Mouse (Mus musculus): ENCODE measurements around the gene Krtap6-1. TPM values are rescaled to one million over a fixed set of nuclear protein-coding genes. Genes with fewer than 3 reads are reported as not detected.
"Not testable (repeated sequence)": the region's sequence is repeated elsewhere in the genome, so short reads cannot be mapped to it uniquely, and the experiment has no call there.

The Krtap6-1 gene
- polyA plus RNA-seq (2015; fragmentation: Nextera tagmentation; extraction: Ambion mirVana) = not detected in 2 replicates

DNA sequence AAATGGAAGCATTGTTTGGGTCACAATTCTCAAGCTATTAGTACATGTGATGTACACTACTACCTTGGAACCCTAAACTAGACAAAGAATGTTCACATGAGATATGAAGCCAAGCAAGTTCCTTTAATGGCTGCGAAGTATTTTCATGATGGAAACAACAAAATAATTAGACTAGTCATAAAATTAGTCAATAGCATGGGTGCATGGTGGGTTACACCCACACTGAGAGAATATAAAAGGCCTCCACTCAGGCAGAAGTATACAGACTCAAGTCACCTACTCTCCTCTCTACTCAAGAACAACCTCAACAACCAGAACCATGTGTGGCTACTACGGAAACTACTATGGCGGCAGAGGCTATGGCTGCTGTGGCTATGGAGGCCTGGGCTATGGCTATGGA, at the start of gene Krtap6-1:
Gene Krtap6-1, plus strand, starts transcription at position 301 of the 400 bp plus-strand sequence.
- H3K27ac ChIP-seq; H3K9ac ChIP-seq; H3K27me3 ChIP-seq; H3K9me3 ChIP-seq (replicated peaks); H3K4me1 ChIP-seq; H3K36me3 ChIP-seq (ENCODE audit: poor library complexity, severe bottlenecking); ATAC-seq; H3K4me2 ChIP-seq; H3K4me3 ChIP-seq: not testable (repeated sequence)
- 90% methylated on average over 3 of the region's 3 CpGs for WGBS

DNA sequence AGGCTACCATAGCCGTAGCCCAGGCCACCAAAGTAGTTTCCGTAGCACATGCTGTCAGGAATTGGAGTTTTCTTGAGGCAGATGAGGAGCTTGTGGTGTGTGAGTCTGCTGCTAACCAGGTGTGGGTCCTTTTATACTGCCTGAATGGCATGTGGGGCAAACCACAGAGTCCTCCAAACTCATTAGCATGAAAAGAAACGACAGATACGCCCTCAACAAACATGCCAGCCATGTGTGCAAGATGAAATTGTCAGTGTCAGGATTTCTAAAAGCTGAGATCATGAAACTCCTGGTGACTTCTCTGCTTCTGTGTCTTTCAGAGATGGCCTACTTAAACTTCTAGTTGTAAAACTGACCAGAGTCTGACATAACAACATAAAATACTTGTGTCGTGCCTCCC, 20.8 kb upstream of the Krtap6-1 start, which contains the start of gene Krtap22-2:
Gene Krtap22-2, minus strand, starts transcription at position 101 of the 400 bp plus-strand sequence.
- WGBS = 86% methylated on average over 5 of the region's 5 CpGs
- Histone ChIP-seq H3K27me3 (no peaks in the 10 kb centered on the region), H3K4me3 (no peak within 1 kb of the TSS), H3K27ac (no peak within 1 kb of the TSS), H3K4me2 (no peak within 1 kb of the TSS), H3K4me1 (no peaks in the 10 kb centered on the region), H3K36me3 (ENCODE audit: poor library complexity, severe bottlenecking) (no peaks in the 10 kb centered on the region), H3K9me3 (replicated peaks) (no peaks in the 10 kb centered on the region), H3K9ac (no peak within 1 kb of the TSS)
- no peak for ATAC-seq

DNA sequence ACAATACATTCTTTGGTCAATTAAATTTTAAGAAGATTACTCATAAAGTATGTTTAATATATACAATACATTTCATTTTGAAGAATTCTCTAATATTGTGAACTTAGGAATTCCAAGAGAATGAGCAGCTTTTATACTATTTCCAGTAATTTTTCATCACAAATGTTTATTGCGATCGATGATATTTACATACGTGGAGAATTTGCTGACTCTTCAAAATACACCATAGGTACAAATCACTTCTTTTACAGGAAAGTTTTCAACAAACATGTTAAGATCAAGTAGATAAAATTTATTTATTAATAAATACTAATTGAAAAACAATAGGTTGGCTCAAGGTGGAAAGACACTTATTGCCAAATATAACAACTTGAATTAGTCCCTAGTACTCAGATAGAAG, 17.5 kb upstream of the Krtap6-1 start:
- no peak overlapping the region for H3K4me2 ChIP-seq
- H3K36me3 ChIP-seq (ENCODE audit: poor library complexity, severe bottlenecking) = no peaks in the 10 kb centered on the region
- H3K9me3 ChIP-seq (replicated peaks) = no peaks in the 10 kb centered on the region
- 98% methylated on average over 3 of the region's 3 CpGs for WGBS
- no peak overlapping the region for H3K9ac ChIP-seq
- no peaks in the 10 kb centered on the region for H3K4me1 ChIP-seq
- no peak for ATAC-seq
- H3K4me3 ChIP-seq = no peak overlapping the region
- no peak overlapping the region for H3K27ac ChIP-seq
- no peaks in the 10 kb centered on the region for H3K27me3 ChIP-seq

DNA sequence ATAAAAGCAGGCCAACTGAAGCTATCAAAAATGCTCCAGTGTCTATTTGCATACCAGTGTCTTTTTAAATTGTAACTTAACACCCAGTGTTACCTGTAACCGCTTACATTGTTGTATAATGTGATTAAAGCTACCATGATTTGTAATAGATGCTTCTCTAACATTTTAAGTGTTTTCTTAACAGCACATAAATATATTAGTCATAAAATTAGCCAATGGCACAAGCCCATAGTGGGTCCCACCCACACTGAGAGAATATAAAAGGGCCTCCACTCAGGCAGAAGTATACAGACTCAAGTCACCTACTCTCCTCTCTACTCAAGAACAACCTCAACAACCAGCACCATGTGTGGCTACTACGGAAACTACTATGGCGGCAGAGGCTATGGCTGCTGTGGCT, 16.5 kb upstream of the Krtap6-1 start, which contains the start of gene Gm10229:
Gene Gm10229, plus strand, starts transcription at position 301 of the 400 bp plus-strand sequence.
- H3K27ac ChIP-seq; H3K4me2 ChIP-seq; H3K9me3 ChIP-seq (replicated peaks); ATAC-seq; H3K4me1 ChIP-seq; H3K27me3 ChIP-seq; H3K9ac ChIP-seq; H3K4me3 ChIP-seq; H3K36me3 ChIP-seq (ENCODE audit: poor library complexity, severe bottlenecking): not testable (repeated sequence)
- 95% methylated on average over 3 of the region's 3 CpGs for WGBS

DNA sequence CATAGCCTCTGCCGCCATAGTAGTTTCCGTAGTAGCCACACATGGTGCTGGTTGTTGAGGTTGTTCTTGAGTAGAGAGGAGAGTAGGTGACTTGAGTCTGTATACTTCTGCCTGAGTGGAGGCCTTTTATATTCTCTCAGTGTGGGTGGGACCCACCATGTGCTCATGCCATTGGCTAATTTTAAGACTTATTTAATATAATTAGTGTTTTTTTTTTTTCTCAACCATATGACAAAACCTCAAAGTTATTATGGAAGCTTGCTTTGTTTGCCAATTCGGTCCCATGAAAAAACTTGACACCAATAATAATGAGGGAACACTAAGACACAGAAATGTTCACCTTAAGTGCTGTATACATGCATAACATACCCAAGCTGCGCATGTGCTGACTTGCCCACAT, 9.9 kb downstream of the Krtap6-1 start, which contains the start of gene Gm10228:
Gene Gm10228, minus strand, starts transcription at position 101 of the 400 bp plus-strand sequence.
- not testable (repeated sequence) for H3K36me3 ChIP-seq (ENCODE audit: poor library complexity, severe bottlenecking); ATAC-seq; H3K9me3 ChIP-seq (replicated peaks); H3K4me3 ChIP-seq; H3K4me1 ChIP-seq; H3K4me2 ChIP-seq; H3K9ac ChIP-seq; H3K27ac ChIP-seq; H3K27me3 ChIP-seq
- WGBS = 93% methylated on average over 2 of the region's 4 CpGs

DNA sequence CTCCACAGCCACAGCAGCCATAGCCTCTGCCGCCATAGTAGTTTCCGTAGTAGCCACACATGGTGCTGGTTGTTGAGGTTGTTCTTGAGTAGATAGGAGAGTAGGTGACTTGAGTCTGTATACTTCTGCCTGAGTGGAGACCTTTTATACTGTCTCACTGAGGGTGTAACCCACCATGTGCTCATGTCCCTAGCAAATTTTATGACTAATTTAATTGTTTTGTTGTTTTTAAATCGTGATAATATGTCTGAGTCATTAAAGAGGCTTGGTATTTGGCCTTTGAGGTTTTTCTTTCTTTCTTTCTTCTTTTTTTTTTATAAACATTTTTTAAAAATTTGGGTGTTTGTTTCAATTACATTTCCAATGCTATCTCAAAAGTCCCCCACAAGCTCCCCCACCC, 16.3 kb downstream of the Krtap6-1 start, which contains the start of gene Krtap6-5:
Gene Krtap6-5, minus strand, starts transcription at position 101 of the 400 bp plus-strand sequence.
- Histone ChIP-seq H3K36me3 (ENCODE audit: poor library complexity, severe bottlenecking) (no peaks in the 10 kb centered on the region), H3K4me2 (no peak within 1 kb of the TSS), H3K9me3 (replicated peaks) (no peaks in the 10 kb centered on the region), H3K9ac (no peak within 1 kb of the TSS), H3K4me1 (no peaks in the 10 kb centered on the region), H3K27me3 (no peaks in the 10 kb centered on the region), H3K27ac (no peak within 1 kb of the TSS), H3K4me3 (no peak within 1 kb of the TSS)
- ATAC-seq = no peak
- WGBS = 89% methylated on average over 3 of the region's 3 CpGs

DNA sequence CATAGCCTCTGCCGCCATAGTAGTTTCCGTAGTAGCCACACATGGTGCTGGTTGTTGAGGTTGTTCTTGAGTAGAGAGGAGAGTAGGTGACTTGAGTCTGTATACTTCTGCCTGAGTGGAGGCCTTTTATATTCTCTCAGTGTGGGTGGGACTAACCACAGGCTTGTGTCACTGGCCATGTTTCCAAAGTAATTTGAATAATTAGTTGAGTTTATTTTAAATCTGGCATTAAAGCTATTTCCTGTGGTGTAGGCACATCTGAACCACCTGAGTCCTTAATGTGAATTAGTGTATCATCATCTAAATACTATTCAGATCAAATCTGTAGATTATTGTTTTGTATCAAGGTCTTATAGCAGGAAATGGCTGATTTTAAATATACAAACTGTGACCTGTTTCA, 32.4 kb downstream of the Krtap6-1 start, which contains the start of gene 1110025L11Rik:
Gene 1110025L11Rik, minus strand, starts transcription at position 101 of the 400 bp plus-strand sequence.
- not testable (repeated sequence) for H3K4me3 ChIP-seq; H3K4me2 ChIP-seq; H3K27ac ChIP-seq; H3K27me3 ChIP-seq; H3K9me3 ChIP-seq (replicated peaks); H3K4me1 ChIP-seq; H3K9ac ChIP-seq; H3K36me3 ChIP-seq (ENCODE audit: poor library complexity, severe bottlenecking); ATAC-seq
- no CpG with 5 or more reads among the region's 2 CpGs for WGBS

DNA sequence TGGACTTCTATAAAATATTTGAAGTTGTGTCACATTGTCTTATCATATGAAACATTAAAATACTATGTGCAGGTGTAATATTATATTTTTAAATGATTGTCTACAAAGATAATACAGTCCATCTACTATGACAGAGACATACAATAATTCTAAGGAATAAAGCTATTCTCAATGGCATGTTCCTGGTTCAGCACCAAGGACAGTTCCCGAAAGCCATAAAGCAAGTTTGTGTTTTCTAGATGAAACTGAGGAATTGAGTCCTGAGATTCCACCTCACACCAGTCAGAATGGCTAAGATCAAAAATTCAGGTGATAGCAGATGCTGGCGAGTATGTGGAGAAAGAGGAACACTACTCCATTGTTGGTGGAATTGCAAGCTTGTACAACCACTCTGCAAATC, 39.5 kb downstream of the Krtap6-1 start:
- not testable (repeated sequence) for H3K36me3 ChIP-seq (ENCODE audit: poor library complexity, severe bottlenecking); ATAC-seq; H3K9ac ChIP-seq; H3K27me3 ChIP-seq; H3K4me1 ChIP-seq; H3K4me2 ChIP-seq; H3K4me3 ChIP-seq; H3K9me3 ChIP-seq (replicated peaks); H3K27ac ChIP-seq
- 77% methylated on average over 2 of the region's 2 CpGs for WGBS

Other genes starting within 250 kb of the Krtap6-1 start
- not detected in 2 replicates for gene Gm20741, start 219.5 kb upstream of the Krtap6-1 start, polyA plus RNA-seq (2015; fragmentation: Nextera tagmentation; extraction: Ambion mirVana)
- gene Krtap15, start 211.5 kb upstream of the Krtap6-1 start, polyA plus RNA-seq (2015; fragmentation: Nextera tagmentation; extraction: Ambion mirVana) = not detected in 2 replicates
- gene Krtap14, start 205.6 kb upstream of the Krtap6-1 start, polyA plus RNA-seq (2015; fragmentation: Nextera tagmentation; extraction: Ambion mirVana) = not detected in 2 replicates
- gene Krtap19-1, start 162.3 kb upstream of the Krtap6-1 start, polyA plus RNA-seq (2015; fragmentation: Nextera tagmentation; extraction: Ambion mirVana) = not detected in 2 replicates
- gene Krtap19-2, start 157.4 kb upstream of the Krtap6-1 start, polyA plus RNA-seq (2015; fragmentation: Nextera tagmentation; extraction: Ambion mirVana) = not detected in 2 replicates
- not detected in 2 replicates for gene Krtap19-3, start 153.7 kb upstream of the Krtap6-1 start, polyA plus RNA-seq (2015; fragmentation: Nextera tagmentation; extraction: Ambion mirVana)
- gene Krtap19-4, start 146.6 kb upstream of the Krtap6-1 start, polyA plus RNA-seq (2015; fragmentation: Nextera tagmentation; extraction: Ambion mirVana) = not detected in 2 replicates
- gene Krtap19-5, start 135.2 kb upstream of the Krtap6-1 start, polyA plus RNA-seq (2015; fragmentation: Nextera tagmentation; extraction: Ambion mirVana) = not detected in 2 replicates
- gene Krtap19-9b, start 99.4 kb upstream of the Krtap6-1 start, polyA plus RNA-seq (2015; fragmentation: Nextera tagmentation; extraction: Ambion mirVana) = not detected in 2 replicates
- gene Krtap16-3, start 68.8 kb upstream of the Krtap6-1 start, polyA plus RNA-seq (2015; fragmentation: Nextera tagmentation; extraction: Ambion mirVana) = not detected in 2 replicates
- not detected in 2 replicates for gene Krtap22-2, start 20.9 kb upstream of the Krtap6-1 start, polyA plus RNA-seq (2015; fragmentation: Nextera tagmentation; extraction: Ambion mirVana)
- not detected in 2 replicates for gene Gm10229, start 16.4 kb upstream of the Krtap6-1 start, polyA plus RNA-seq (2015; fragmentation: Nextera tagmentation; extraction: Ambion mirVana)
- not detected in 2 replicates for gene Gm10228, start 9.8 kb downstream of the Krtap6-1 start, polyA plus RNA-seq (2015; fragmentation: Nextera tagmentation; extraction: Ambion mirVana)
- not detected in 2 replicates for gene Krtap6-5, start 16.2 kb downstream of the Krtap6-1 start, polyA plus RNA-seq (2015; fragmentation: Nextera tagmentation; extraction: Ambion mirVana)
- gene 1110025L11Rik, start 32.3 kb downstream of the Krtap6-1 start, polyA plus RNA-seq (2015; fragmentation: Nextera tagmentation; extraction: Ambion mirVana) = not detected in 2 replicates
- gene Krtap6-3, start 52.3 kb downstream of the Krtap6-1 start, polyA plus RNA-seq (2015; fragmentation: Nextera tagmentation; extraction: Ambion mirVana) = not detected in 2 replicates
- not detected in 2 replicates for gene Gm6358, start 109.2 kb downstream of the Krtap6-1 start, polyA plus RNA-seq (2015; fragmentation: Nextera tagmentation; extraction: Ambion mirVana)
- gene Gm10061, start 119.4 kb downstream of the Krtap6-1 start, polyA plus RNA-seq (2015; fragmentation: Nextera tagmentation; extraction: Ambion mirVana) = not detected in 2 replicates
- not detected in 2 replicates for gene Gm9789, start 126.3 kb downstream of the Krtap6-1 start, polyA plus RNA-seq (2015; fragmentation: Nextera tagmentation; extraction: Ambion mirVana)
- gene Gm7735, start 137.8 kb downstream of the Krtap6-1 start, polyA plus RNA-seq (2015; fragmentation: Nextera tagmentation; extraction: Ambion mirVana) = not detected in 2 replicates
- gene 1110057P08Rik, start 143.0 kb downstream of the Krtap6-1 start, polyA plus RNA-seq (2015; fragmentation: Nextera tagmentation; extraction: Ambion mirVana) = not detected in 2 replicates
- not detected in 2 replicates for gene Krtap20-2, start 174.2 kb downstream of the Krtap6-1 start, polyA plus RNA-seq (2015; fragmentation: Nextera tagmentation; extraction: Ambion mirVana)

All from forebrain, embryonic 13.5 days (tissue).